Mouse (Mus musculus) lung, adult 2 months (tissue): ENCODE data around the gene Maf. TPM values are rescaled to one million over a fixed set of nuclear protein-coding genes. Genes with fewer than 3 reads are reported as not detected.

ENCODE experiments used
- DNase-seq: peaks from one replicate; pipeline ENCODE4 v3.0.0; 2022
- H3K4me1 ChIP-seq: fragments of 200-500 bp; 2 replicates; pipeline ENCODE4 v1.6.1; 2011; ENCODE audit warnings: low read length; ENCODE audit not compliant: control insufficient read depth, insufficient read depth
- H3K4me3 ChIP-seq: fragments of 200-500 bp; replicated peaks from 2 replicates; pipeline ENCODE3; 2011; ENCODE audit warnings: low read depth, mild to moderate bottlenecking, control low read depth, low read length; ENCODE audit errors: extremely low read depth
- CTCF ChIP-seq: fragments of 200-500 bp; IDR thresholded peaks from 2 replicates; pipeline ENCODE4 v1.5.1; 2011; ENCODE audit warnings: mild to moderate bottlenecking, low read length, control low read depth; ENCODE audit not compliant: insufficient read depth
- POLR2A ChIP-seq: fragments of 200-500 bp; IDR thresholded peaks from 2 replicates; pipeline ENCODE4 v1.6.1; 2011; ENCODE audit warnings: low read depth, mild to moderate bottlenecking, control low read depth, low read length, borderline replicate concordance; ENCODE audit errors: extremely low read depth
- WGBS: fragments of 180-500 bp; shearing (Covaris S2); methylation state at CpG from one replicate; pipeline ENCODE4 v1.1.7; 2018; 5-methylcytosine and 5-hydroxymethylcytosine counted together
- polyA plus RNA-seq: library from polyadenylated mRNA; depleted of rRNA; stranded (reverse); fragments of >200 nt; gene quantifications from 2 replicates; pipeline ENCODE4 v1.2.3, GENCODE M21; 2012; rRNA removed

Gene Maf
- polyA plus RNA-seq = 8.2 and 9.0 TPM in 2 replicates

DNA sequence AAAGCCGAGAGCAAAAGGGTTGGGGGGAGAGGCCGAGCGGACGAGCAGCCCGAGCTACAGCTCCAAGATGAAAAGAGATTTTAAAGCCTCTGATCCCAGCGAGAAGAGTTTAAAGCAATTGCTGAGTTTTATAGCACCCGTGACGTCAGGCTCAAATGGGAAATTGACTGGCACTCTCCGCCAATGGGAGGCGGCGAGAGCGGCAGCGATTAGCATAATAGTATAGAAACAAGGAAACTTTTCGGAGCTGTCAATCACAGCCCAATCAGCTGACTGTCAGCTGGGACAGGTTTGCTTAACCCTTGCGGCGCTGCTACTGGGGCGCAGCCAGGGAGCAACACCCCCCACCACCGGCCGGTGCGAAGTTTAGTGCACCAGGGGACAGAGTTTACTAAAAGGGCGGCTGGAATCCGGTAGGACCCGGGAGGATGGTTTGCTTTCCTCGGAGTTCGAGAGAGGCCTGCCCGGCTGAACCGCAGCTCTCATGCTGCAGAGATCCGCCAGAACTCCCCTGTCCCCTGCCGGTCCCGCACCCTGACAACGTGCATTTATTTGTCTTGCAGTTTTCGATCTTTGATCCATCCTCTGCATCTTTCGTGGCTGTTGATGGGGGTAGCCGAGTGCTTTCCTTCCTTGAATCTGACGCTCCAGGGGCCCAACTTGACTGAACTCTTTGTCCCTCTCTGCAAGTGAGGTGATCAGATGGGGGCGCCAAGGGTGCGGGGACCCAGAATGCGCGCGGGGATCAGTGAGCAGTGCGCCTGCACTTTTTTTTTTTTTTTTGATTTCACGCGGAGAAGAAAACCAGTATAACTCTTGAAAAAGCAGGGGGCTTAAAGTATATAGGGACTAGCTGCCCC lies at the start of gene Maf:
Maf (minus strand) TSS at position 64 of the 860 bp plus-strand sequence.
- TF ChIP-seq CTCF (no peak), POLR2A (peak; percentile 80; the same call in 1 of the 2 replicates)
- WGBS = 2% methylated on average over 43 of the region's 43 CpGs
- Histone ChIP-seq H3K4me1 (peaks cover 4% of the 10 kb centered on the region; the same call in 1 of the 2 replicates), H3K4me3 (peak within 1 kb of the TSS; percentile 85)
- DNase-seq = peak; percentile 79

DNA sequence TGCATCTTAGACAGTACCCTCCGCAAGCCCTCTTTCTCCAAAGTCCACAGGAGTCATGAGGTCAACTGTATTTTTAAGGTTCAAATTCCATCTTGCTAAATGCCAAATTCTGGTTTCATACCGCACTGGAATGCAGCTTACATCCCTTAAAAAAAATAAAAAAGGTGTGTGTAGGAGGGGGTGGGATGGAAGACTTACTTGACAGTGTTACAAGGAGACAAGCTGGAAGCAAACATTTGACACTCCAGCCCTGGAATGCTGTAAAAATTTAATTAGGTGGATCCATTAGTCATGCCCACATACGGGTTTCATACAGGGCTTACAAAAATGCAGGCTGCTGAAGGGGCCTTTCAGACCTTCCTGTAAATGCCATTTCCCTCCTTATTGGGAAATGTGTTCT lies 49.4 kb upstream of the Maf start:
- no peak for DNase-seq

DNA sequence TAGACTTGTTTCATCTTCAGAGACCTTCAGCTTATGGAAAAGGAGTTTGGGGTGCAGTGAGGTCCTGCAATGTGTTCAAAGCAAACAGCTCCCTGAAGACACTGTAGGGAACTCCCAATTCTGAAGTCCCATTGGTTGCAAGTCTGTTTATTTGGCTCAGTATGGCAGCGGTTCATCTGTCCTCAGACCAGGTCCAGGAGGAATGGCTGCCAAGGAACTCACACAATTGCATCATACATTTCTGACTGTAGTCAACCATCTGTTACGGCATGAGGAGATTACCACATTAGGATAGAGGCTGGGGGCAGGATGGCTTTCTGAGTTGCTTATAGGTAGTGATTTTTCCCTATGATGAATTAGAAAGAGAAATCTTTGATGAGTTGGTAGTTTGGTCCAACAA lies 48.4 kb upstream of the Maf start:
- DNase-seq = no peak
- H3K4me1 ChIP-seq = peaks cover 2% of the 10 kb centered on the region; the same call in 1 of the 2 replicates
- no peak for TF ChIP-seq POLR2A
- TF ChIP-seq CTCF = no peak
- WGBS = 65% methylated on average over 2 of the region's 2 CpGs
- H3K4me3 ChIP-seq = no peak overlapping the region

More for the DNA sequence above, 49.4 kb upstream of the Maf start:
- TF ChIP-seq CTCF = no peak
- TF ChIP-seq POLR2A = no peak
- peaks cover 2% of the 10 kb centered on the region; the same call in 1 of the 2 replicates for H3K4me1 ChIP-seq
- no peak overlapping the region for H3K4me3 ChIP-seq
- WGBS = 75% methylated on average over 3 of the region's 3 CpGs

DNA sequence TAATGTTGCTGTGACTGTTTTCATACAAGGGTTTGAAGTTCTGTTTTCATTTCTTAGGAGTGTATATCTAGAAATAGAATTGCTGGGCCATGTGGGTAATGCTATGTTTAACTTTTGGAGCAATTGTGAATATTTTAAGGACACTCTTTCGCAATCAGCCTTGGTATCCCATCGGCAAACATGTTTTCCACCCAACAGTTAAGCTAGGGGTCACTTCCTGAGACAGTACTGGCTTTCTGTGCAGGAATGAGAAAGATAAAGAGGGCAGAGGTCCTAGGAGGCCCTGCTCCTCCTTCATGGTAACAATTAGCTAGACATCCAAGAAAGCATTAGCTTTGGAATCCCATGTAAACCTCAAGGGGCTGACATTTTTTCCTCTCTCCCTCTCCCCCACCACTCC lies 47.1 kb upstream of the Maf start:
- no peak overlapping the region for H3K4me3 ChIP-seq
- peaks cover 2% of the 10 kb centered on the region; the same call in 1 of the 2 replicates for H3K4me1 ChIP-seq
- no peak for TF ChIP-seq CTCF
- TF ChIP-seq POLR2A = no peak
- no peak for DNase-seq
- WGBS = 16% methylated on average over 2 of the region's 2 CpGs

DNA sequence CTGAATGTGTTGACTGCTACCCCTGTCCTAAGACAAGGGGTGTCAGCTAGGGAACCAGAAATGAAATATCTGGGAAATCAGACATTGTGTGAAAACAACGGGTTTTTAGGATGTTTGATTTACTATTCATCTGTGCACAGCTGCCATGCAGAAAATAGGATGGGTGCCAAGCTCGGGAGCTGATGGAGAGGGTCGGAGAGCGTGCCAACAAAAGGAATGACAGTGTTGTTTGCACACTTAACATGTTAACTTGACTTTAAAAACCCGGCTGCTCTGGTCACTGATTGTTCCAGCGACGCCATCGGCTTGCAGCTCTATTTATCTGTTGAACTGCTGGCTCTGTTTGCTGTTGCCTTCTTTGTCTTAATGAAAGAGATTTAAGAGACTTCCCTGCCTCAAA lies 46.2 kb upstream of the Maf start:
- no peak for DNase-seq
- 39% methylated on average over 8 of the region's 8 CpGs for WGBS
- Histone ChIP-seq H3K4me1 (peaks cover 2% of the 10 kb centered on the region; the same call in 1 of the 2 replicates), H3K4me3 (no peak overlapping the region)
- no peak for TF ChIP-seq CTCF
- TF ChIP-seq POLR2A = no peak

DNA sequence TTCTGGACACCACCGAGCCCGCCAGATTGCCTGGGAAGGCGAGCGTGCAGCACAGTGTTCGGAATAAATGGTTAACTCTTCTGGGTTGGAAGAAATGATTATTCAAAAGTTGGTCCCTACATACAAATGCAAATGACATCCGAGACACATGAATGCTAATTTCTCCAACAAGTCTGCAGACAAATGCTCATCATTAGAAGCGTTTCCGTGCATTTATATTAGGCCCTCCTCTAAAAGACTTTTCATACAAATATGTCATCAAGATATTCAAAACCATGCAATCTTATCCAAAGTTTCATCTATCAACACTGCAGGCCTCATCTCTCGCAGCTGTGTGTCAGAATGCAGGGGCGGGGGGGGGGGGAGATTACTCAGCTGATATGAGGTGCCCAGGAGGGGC lies 39.8 kb upstream of the Maf start:
- no peak for DNase-seq
- 90% methylated on average over 10 of the region's 10 CpGs for WGBS
- TF ChIP-seq POLR2A (no peak), CTCF (no peak)
- Histone ChIP-seq H3K4me1 (no peaks in the 10 kb centered on the region), H3K4me3 (no peak overlapping the region)

DNA sequence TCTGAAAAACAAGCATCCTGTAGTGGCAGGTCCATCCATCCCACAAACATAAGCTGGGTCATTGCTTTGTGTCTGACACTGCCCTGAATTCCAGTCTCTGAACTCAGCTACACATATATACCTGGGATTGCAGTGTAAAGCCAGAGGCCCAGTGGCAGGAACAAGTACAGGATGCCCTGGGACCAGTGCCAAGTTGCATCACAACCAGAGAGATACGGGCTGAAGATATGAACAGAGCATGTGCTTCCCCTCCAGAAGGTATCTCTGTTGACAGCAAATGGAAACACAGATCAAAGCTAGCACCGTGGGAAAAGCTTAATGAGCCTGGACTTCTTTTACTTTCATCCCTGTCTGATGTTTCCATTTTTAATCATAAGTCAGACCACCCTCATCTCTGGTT lies 38.1 kb upstream of the Maf start:
- H3K4me1 ChIP-seq = no peaks in the 10 kb centered on the region
- no peak overlapping the region for H3K4me3 ChIP-seq
- TF ChIP-seq POLR2A (no peak), CTCF (no peak)
- no peak for DNase-seq
- WGBS = 22% methylated on average over 2 of the region's 2 CpGs

DNA sequence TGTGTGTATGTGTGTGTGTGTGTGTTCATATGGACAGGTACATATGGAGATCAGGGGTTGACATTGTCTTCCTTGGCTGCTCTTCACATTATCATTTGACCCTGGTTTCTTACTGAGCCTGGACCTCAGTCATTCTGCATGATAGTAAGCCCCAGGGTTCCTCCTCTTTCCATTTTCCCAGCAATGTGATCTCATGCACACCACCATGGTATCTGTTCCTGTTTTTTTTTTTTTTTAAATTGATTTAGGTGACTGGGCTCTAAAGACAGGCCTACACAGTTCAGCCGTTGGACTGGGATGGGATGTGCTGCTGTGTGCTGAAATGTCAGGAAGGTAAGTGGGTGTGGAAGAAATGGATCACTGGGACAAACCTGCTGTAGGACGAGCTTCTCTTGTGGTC lies 35.8 kb upstream of the Maf start:
- 80% methylated on average over 2 of the region's 2 CpGs for WGBS
- no peak for DNase-seq
- Histone ChIP-seq H3K4me1 (no peaks in the 10 kb centered on the region), H3K4me3 (no peak overlapping the region)
- TF ChIP-seq CTCF (no peak), POLR2A (no peak)

DNA sequence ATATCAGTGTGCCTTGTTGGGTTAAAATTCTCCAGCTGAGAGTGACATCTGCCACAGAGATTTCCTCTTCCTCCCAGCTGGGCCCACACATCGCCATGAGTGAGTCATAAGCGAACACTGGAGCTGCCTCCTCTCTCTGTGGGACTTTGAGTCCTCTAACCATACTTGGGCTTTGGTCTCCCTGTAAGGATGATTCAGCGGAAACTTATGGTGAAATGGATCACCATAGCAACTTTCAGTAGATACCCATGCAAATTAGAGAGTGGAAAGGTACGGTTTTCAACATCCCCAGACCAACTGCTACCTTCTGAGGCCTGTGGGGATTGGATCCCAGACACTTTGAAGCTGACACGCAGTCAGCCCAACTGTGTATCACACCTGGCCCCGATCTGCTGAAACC lies 35.1 kb upstream of the Maf start:
- 85% methylated on average over 6 of the region's 6 CpGs for WGBS
- Histone ChIP-seq H3K4me1 (no peaks in the 10 kb centered on the region), H3K4me3 (no peak overlapping the region)
- TF ChIP-seq CTCF (no peak), POLR2A (no peak)
- no peak for DNase-seq

DNA sequence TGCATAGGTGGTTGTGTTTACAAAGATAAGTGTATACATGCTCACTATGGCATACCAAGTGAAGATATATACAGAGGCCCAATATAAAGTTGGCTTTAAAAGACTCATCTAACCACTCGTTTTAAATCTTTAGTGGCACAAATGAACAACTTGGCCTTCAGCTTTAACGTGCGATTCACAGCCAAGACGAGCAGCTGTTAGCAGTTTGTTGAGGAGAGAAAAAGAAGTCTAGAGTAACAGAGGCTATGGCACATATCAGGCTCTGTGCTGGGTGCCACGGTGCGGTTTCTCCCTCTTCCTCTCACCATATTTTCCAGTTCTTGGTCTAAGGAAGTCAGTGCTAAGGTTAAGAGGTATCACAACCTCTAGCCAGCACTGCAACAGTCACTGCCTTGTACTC lies 34.4 kb upstream of the Maf start:
- Histone ChIP-seq H3K4me3 (no peak overlapping the region), H3K4me1 (no peaks in the 10 kb centered on the region)
- 88% methylated on average over 6 of the region's 6 CpGs for WGBS
- no peak for DNase-seq
- TF ChIP-seq POLR2A (no peak), CTCF (no peak)

DNA sequence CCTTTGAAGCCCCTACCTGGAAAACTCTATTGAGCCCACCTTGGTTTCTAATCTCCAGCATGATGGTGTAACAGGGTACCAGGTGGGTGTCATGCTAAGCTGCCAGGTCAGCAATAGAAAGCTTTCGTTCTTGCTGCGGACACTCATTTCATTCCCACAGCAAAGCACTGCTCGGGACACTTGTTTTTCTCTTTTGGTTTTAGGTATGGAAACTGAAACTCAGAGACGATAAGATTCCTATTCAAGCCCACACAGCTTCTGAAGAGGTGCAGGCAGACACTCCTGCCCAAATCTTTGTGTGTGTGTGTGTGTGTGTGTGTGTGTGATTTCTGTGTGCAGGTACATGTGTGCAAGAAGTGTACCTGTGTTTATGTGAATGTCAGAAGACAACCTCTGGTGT lies 32.2 kb upstream of the Maf start:
- no peak for DNase-seq
- TF ChIP-seq POLR2A (no peak), CTCF (no peak)
- WGBS = 86% methylated on average over 4 of the region's 4 CpGs
- Histone ChIP-seq H3K4me3 (no peak overlapping the region), H3K4me1 (no peaks in the 10 kb centered on the region)
